Mouse (Mus musculus): ENCODE results near the gene Kdm6b. TPM values are rescaled to one million over a fixed set of nuclear protein-coding genes. Genes with fewer than 3 reads are reported as not detected.

Kdm6b gene
- total RNA-seq, 2 experiments from 2014 or later: 2.8 to 14.4 TPM

- no peak for ATAC-seq (replicated peaks; ENCODE audit: poor library complexity, severe bottlenecking)
Observed at GRCm38 (mm10) chr11:69419813-69420553, 6.5 kb upstream of the Kdm6b start.

- no peak for ATAC-seq (replicated peaks; ENCODE audit: poor library complexity, severe bottlenecking)
Observed at GRCm38 (mm10) chr11:69419443-69419812, 6.0 kb upstream of the Kdm6b start.

DNA sequence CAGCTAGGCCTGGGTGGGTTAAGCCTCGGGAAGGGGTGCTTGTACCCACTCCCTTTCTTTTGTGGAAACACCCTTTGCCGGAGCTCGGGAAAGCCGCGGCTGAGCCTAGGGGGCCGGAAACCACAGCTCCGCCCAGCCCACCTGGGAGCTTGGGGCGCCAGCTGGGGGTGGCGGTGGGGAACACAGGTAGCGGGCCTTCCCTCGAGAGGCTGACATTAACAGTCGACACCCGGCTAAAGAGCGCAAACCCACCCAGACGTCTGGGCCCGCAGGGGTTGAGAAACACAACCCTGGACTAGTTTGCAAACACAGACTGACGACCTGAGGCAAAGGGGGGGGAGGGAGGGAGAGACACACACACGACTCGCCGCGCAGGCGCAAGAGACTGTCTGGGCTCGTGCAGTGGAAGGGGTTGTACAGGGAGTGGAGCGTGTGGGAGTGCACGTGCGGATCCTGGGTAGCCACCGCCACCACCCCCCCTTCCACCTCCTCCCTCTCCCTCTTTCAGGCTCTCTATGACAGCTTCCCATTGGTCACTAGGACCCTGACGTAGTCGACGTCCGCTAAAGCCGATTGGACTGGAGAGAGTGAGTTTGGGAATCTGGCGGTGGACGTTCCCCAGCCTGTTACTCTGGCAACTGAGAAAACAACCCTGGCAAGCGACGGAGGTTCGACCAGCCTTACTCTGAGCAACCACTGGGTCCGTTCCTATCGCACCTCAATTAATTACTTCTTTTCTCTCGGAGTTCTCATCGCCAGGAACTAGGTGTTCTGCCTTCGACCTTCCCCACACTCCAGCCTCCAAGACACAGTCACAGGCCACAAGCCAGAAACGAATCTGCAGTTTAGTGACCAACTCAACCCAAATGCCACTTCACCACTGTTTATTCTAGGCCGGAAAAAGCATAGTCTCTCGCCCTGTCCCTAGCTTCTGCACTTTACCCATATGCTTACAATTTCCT lies 5.3 kb upstream of the Kdm6b start:
- ATAC-seq (replicated peaks; ENCODE audit: poor library complexity, severe bottlenecking): peak; percentile 64

GRCm38 (mm10) chr11:69417449-69418384 lies 4.2 kb upstream of the Kdm6b start:
- peak; percentile 40 for ATAC-seq (replicated peaks; ENCODE audit: poor library complexity, severe bottlenecking)

DNA sequence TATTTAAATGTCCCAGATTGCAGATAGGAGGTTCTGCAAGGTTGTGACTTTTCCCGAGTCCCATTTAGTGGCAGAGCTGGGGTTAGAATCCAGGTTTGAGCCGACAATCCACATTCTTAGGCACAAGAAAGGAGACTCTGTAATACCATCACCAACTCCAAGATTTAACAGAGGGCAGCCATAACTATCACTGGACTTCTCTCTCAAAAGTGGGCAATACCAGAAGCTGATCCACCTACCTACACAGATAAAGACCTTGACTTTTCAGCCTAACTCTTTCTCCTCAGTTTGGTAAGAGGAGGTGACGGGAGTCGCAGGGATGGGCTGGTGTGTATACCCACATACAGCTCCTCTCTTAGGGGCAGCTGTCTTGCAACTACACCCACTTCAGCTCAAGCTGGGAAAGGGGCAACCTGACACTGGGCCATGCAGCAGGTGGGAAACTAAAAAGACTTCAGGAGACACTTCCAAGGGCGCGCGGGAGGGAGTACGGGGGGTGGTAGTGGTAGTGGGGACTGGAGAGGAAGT lies 3.5 kb upstream of the Kdm6b start:
- ATAC-seq (replicated peaks; ENCODE audit: poor library complexity, severe bottlenecking): no peak

DNA sequence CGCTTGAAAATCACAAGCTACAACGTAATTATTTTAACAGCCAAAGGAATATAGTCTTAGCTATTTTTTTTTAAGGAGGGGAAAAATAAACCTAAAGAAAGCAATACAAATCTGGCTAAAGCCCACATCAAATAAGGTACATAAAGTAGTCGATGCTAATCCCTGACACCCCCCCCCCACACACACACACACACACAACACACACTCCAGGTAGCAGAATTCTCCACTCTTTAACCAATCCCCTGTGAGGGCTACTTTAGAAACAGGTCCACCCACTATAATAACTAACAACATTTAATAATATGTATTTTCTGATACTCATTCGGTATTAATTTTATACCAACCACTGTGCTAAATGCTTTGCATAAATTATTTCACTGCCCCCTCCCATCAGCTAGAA lies 3.0 kb upstream of the Kdm6b start:
- ATAC-seq (replicated peaks; ENCODE audit: poor library complexity, severe bottlenecking): no peak

GRCm38 (mm10) chr11:69415668-69416451 lies 2.4 kb upstream of the Kdm6b start:
- no peak for ATAC-seq (replicated peaks; ENCODE audit: poor library complexity, severe bottlenecking)

- no peak for ATAC-seq (replicated peaks; ENCODE audit: poor library complexity, severe bottlenecking)
Observed at GRCm38 (mm10) chr11:69415327-69415667, 1.8 kb upstream of the Kdm6b start.

DNA sequence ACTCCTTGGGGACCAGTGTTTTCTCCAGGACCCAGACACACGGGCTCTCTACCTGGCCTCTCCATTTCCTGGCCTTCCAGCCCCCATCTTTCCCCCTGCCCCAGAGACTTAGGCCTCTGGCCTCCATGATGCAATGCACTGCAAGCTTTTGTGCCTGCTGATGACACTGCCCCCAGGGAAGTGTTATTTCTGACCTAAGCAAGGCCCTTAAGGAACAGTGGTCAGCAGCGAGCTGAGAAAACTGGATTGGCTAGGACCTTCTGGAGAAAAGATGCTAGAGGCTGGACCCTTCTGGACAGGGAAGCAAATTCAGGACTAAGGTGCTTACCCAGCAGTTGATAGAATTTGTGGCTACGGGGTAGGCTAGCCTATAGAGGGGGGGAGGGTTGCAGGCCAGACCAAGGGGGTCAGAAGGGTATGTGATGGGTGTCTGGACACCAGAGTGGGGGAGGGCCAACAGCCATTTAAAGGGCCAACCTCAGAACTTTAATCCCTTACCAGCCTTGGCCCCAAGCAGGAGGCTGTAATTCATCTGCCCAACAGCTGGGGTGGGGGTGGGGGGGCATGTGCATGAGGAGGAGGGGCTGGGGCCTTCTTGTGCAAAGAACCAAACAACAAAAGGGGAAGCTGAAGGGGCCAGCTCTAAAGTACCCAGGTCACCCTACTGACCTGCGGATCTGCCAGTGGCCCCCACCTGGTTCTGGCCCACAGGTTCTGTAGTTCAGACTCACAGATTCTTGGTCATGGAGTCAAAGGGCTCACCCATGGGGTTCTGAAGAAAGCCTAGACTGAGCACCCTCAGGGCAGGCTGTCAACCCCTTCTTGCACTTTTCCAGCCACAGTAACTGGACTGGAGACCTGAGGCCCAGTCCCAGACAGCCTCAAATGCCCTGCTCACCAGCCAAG lies 1.2 kb upstream of the Kdm6b start:
- ATAC-seq (replicated peaks; ENCODE audit: poor library complexity, severe bottlenecking): no peak

DNA sequence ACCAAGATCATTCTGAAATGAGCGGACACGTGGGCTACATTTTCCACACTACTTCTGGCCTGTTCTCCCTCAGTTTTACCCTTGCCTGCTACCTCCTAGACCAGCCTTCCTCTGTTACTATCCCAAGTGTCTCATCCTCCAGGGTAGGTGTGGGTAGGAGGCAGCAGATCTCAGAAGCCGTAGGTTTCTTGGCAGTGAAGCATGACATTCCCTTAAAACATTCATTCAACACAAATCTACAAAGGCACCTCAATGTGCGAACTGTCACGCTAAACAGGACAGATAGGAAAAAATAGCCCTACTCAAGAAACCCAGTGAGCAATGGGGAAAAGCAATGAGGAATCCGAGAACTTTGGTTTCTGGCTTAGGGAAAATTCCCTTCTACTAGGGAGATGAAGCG lies 927 bp downstream of the Kdm6b start:
- ATAC-seq (replicated peaks; ENCODE audit: poor library complexity, severe bottlenecking): no peak

- ATAC-seq (replicated peaks; ENCODE audit: poor library complexity, severe bottlenecking): peak; percentile 1; the same call in 1 of the 2 replicates
Observed at GRCm38 (mm10) chr11:69411538-69412203, 1.8 kb downstream of the Kdm6b start.

DNA sequence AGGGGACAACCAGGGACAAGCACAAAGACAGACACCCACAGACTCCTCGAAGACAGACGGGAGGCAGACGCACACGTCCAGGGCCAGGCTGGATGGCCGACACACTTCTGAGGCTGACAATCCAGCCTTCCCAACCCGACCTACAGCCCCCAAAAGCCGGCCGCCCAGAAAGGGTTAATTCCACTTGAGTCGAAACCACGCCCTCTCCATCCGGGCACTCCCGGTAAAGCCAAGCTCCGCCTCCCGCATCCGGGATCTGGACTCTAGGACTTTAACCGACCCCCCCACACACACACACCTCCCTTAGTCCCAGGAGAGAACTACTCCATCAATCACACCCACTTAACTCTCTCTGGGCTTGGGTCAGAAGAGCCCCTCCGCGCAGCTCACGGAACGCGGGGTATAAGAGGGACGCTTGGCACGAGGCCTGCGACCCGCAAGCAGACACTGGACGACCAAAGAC lies 2.4 kb downstream of the Kdm6b start:
- ATAC-seq (replicated peaks; ENCODE audit: poor library complexity, severe bottlenecking): peak; percentile 16

- ATAC-seq (replicated peaks; ENCODE audit: poor library complexity, severe bottlenecking): peak; percentile 28
Observed at GRCm38 (mm10) chr11:69410310-69411072, 3.0 kb downstream of the Kdm6b start.

DNA sequence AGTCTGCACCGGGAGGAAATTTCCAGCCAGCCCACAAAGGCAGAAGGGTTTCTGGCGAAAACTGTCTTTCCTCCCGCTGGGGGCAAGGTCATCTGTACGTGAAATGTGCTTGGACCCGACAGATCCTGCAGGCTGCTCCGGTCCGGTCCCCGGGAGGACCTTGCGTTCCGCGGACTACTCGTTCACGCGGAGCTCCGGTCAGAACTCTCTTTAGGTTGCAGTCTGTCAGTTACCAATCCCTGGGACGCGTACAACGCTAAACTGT lies 3.5 kb downstream of the Kdm6b start:
- no peak for ATAC-seq (replicated peaks; ENCODE audit: poor library complexity, severe bottlenecking)

GRCm38 (mm10) chr11:69409378-69410044 lies 4.0 kb downstream of the Kdm6b start:
- peak; percentile 34 for ATAC-seq (replicated peaks; ENCODE audit: poor library complexity, severe bottlenecking)

- ATAC-seq (replicated peaks; ENCODE audit: poor library complexity, severe bottlenecking): peak; percentile 45
Observed at GRCm38 (mm10) chr11:69408541-69409377, 4.7 kb downstream of the Kdm6b start.
